Mouse (Mus musculus): ENCODE results near the gene Gm28051. TPM values are rescaled to one million over a fixed set of nuclear protein-coding genes. Genes with fewer than 3 reads are reported as not detected.

Gm28051 gene
- polyA plus RNA-seq, 2 experiments from 2014 or later = not detected

GRCm38 (mm10) chr12:102742056-102742455 is 15.5 kb downstream of the Gm28051 start:
- ATAC-seq = no peak

- ATAC-seq = no peak
Measured at GRCm38 (mm10) chr12:102740285-102740684, 17.3 kb downstream of the Gm28051 start.

- no peak for ATAC-seq
Measured at GRCm38 (mm10) chr12:102739096-102739495, 18.5 kb downstream of the Gm28051 start.

GRCm38 (mm10) chr12:102733381-102733780 is 24.2 kb downstream of the Gm28051 start:
- ATAC-seq = peak; percentile 52

- ATAC-seq = no peak
Measured at GRCm38 (mm10) chr12:102730798-102731619, 26.6 kb downstream of the Gm28051 start.

GRCm38 (mm10) chr12:102729855-102730797 is 27.4 kb downstream of the Gm28051 start:
- peak; percentile 67 for ATAC-seq

GRCm38 (mm10) chr12:102725761-102726175 is 31.8 kb downstream of the Gm28051 start:
- peak; percentile 58 for ATAC-seq

GRCm38 (mm10) chr12:102725146-102725545 is 32.4 kb downstream of the Gm28051 start:
- peak; percentile 80 for ATAC-seq

- ATAC-seq = no peak
Measured at GRCm38 (mm10) chr12:102723861-102724260, 33.7 kb downstream of the Gm28051 start.

- ATAC-seq = no peak
Measured at GRCm38 (mm10) chr12:102722966-102723365, 34.6 kb downstream of the Gm28051 start.

- ATAC-seq = no peak
Measured at GRCm38 (mm10) chr12:102722451-102722850, 35.1 kb downstream of the Gm28051 start.

GRCm38 (mm10) chr12:102719552-102720315 is 37.8 kb downstream of the Gm28051 start:
- peak; percentile 76 for ATAC-seq

GRCm38 (mm10) chr12:102714654-102715395 is 42.7 kb downstream of the Gm28051 start:
- no peak for ATAC-seq

GRCm38 (mm10) chr12:102714116-102714515 is 43.4 kb downstream of the Gm28051 start:
- ATAC-seq = no peak

- ATAC-seq = no peak
Measured at GRCm38 (mm10) chr12:102713153-102713865, 44.3 kb downstream of the Gm28051 start.

GRCm38 (mm10) chr12:102710851-102711375 is 46.7 kb downstream of the Gm28051 start:
- ATAC-seq = no peak

- no peak for ATAC-seq
Measured at GRCm38 (mm10) chr12:102709896-102710295, 47.7 kb downstream of the Gm28051 start.

- no peak for ATAC-seq
Measured at GRCm38 (mm10) chr12:102708220-102708619, 49.3 kb downstream of the Gm28051 start.

GRCm38 (mm10) chr12:102706833-102707463 is 50.6 kb downstream of the Gm28051 start:
- ATAC-seq = no peak

Data from activated CD4-positive, CD25-positive, alpha-beta regulatory T cell, adult 4 months (primary cell).